Mouse (Mus musculus) hindbrain, embryonic 15.5 days (tissue): ENCODE measurements around the gene Ttc29. TPM values are rescaled to one million over a fixed set of nuclear protein-coding genes. Genes with fewer than 3 reads are reported as not detected.

Source experiments
- ATAC-seq: fragments of 200-750 bp; cut with Nextera tagmentation; 2 replicates; pipeline ENCODE4 v1.8.0; 2017; ENCODE audit warnings: low read depth, moderate number of reproducible peaks, moderate TSS enrichment; ENCODE audit not compliant: low FRiP score
- H3K27ac ChIP-seq: fragments of 300-500 bp; sonication (generic); replicated peaks from 2 replicates; pipeline ENCODE4 v1.5.1; 2015; ENCODE audit warnings: mild to moderate bottlenecking, inconsistent platforms
- H3K27me3 ChIP-seq: fragments of 300-500 bp; sonication (generic); 2 replicates; pipeline ENCODE4 v1.6.1; 2015; ENCODE audit warnings: control low read depth, inconsistent platforms
- H3K36me3 ChIP-seq: fragments of 300-500 bp; sonication (generic); 2 replicates; pipeline ENCODE4 v1.6.1; 2015; ENCODE audit warnings: control low read depth, inconsistent platforms
- H3K4me1 ChIP-seq: fragments of 300-500 bp; sonication (generic); replicated peaks from 2 replicates; pipeline ENCODE4 v1.6.1; 2015; ENCODE audit warnings: control low read depth, inconsistent platforms
- H3K4me2 ChIP-seq: fragments of 300-500 bp; sonication (generic); 2 replicates; pipeline ENCODE4 v1.6.1; 2015; ENCODE audit warnings: moderate library complexity, mild to moderate bottlenecking, inconsistent platforms
- H3K4me3 ChIP-seq: fragments of 300-500 bp; sonication (generic); 2 replicates; pipeline ENCODE4 v1.5.1; 2015; ENCODE audit warnings: mild to moderate bottlenecking, inconsistent platforms
- H3K9ac ChIP-seq: fragments of 300-500 bp; sonication (generic); 2 replicates; pipeline ENCODE4 v1.6.1; 2015; ENCODE audit warnings: inconsistent platforms
- H3K9me3 ChIP-seq: fragments of 300-500 bp; sonication (generic); 2 replicates; pipeline ENCODE4 v1.6.1; 2016; ENCODE audit warnings: control low read depth, inconsistent platforms
- WGBS: fragments of 180-500 bp; shearing (Covaris S2); methylation state at CpG from one replicate; pipeline ENCODE4 v1.1.7; 2015; 5-methylcytosine and 5-hydroxymethylcytosine counted together
- polyA plus RNA-seq: library from polyadenylated mRNA; unstranded; fragments of >200 nt; fragmentation: Nextera tagmentation; extraction: Ambion mirVana; gene quantifications from 2 replicates; pipeline ENCODE4 v1.2.1, GENCODE M21; 2015

Gene Ttc29
- polyA plus RNA-seq, 1 experiment from 2014 or later, result 1.2 TPM

- Histone ChIP-seq H3K36me3 (no peaks in the 10 kb centered on the region), H3K4me3 (peak overlapping the region; percentile 46), H3K4me2 (peak overlapping the region; percentile 92), H3K9ac (no peak overlapping the region), H3K27me3 (peaks cover 79% of the 10 kb centered on the region), H3K27ac (no peak overlapping the region), H3K4me1 (peaks cover 42% of the 10 kb centered on the region), H3K9me3 (no peaks in the 10 kb centered on the region)
- 1% methylated on average over 15 of the region's 18 CpGs for WGBS
- ATAC-seq, result no peak
These were observed 225.0 kb downstream of the Ttc29 start for GRCm38 (mm10) chr8:78438121-78438520.

DNA sequence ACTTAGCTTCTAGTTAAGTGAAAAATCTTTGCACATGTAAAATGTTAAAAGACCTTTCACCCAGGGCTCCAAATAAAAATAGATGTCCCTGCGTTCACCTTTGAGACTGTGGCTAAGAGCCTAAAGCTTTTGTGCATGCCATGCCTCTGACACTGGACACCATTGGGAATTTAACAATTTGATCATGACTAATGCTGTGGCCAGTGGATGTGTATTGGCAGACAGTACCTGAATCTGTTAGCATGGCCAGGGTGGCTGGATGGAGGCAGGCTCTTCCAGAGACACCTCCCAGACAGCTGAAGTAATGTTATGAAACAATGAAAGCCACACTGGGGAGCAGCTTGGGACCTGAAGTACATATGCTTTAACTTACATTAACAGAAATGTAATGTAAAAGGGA, 229.7 kb downstream of the Ttc29 start:
- WGBS, result 78% methylated on average over 1 of the region's 1 CpGs
- H3K36me3 ChIP-seq, result no peaks in the 10 kb centered on the region
- H3K27ac ChIP-seq, result no peak overlapping the region
- H3K9me3 ChIP-seq, result no peaks in the 10 kb centered on the region
- no peak overlapping the region for H3K4me3 ChIP-seq
- peaks cover 56% of the 10 kb centered on the region for H3K27me3 ChIP-seq
- peaks cover 7% of the 10 kb centered on the region for H3K4me1 ChIP-seq
- H3K9ac ChIP-seq, result no peak overlapping the region
- H3K4me2 ChIP-seq, result no peak overlapping the region
- no peak for ATAC-seq

Other genes starting within 250 kb of the Ttc29 start
- 4.8 and 6.8 TPM in 2 replicates for gene Pou4f2, start 223.3 kb downstream of the Ttc29 start, polyA plus RNA-seq